Mouse (Mus musculus) CD8-positive naive resting alpha-beta T cell, adult 2 months (primary cell): ENCODE data around the gene Abcc9.

Experiments
- DNase-seq, 2 experiments: peaks; one replicate each; pipeline ENCODE4 v3.0.0; 2022; ENCODE audit warnings: low read depth in 2 of 2, low spot score in 2 of 2

Abcc9 gene

GRCm38 (mm10) chr6:142623351-142623750 lies 78.8 kb downstream of the Abcc9 start:
- DNase-seq, result no peak

DNA sequence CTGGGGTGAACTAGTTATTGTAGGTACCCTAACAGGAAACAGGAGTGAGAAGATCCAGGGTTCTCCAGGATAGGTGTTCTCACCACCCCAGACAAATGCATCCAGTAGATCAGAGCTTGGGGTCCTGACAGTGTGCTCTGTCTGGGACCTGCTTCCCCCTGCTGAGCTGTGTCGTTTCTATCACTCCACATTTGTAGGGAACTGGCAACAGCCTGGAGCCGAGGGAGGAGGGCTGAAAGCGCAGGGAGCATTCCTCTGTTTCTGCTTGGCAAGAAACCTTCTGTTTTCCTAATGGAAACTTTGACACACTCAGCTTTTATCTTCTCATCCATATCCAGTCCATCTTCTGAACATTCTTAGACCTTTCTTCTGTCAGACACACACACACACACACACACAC lies 85.5 kb downstream of the Abcc9 start:
- DNase-seq, result no peak

DNA sequence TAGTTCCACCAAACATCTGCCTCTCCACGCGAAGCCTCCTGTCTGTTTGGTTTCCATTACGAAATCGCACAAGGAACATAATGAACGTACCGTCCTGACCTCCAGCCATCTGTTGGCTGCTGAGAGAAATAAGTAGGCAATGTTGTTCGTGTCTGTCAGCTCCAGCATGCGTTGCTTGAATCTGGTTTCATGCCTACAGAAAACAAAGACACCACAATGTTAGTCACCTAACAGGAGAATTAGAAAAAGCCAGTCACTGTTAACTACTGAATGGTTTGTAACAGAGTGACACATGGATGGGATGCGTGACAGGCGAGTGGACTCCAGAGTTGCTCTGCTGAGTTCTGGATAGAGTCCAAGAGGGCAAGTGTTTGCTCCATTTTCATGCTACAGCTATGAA lies 87.8 kb downstream of the Abcc9 start:
- DNase-seq, result no peak

DNA sequence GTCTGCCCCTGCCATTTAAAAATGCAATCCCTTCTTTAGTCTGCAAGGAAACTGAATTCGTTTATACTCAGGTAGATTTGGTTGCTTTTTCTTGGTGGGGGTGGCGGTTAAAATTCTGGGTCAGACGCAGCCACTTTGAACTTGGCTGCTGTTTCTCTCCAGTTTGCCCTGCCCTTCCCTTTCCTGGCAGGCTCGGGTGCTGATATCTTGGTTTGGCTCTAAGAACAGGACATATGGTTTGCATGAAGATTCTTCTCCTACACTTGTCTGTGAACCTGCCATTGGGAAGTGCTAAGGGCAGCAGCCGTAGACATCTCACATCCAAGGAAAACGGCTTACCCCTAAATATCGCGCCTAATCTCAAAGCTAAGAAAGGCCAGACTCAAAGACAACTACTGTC lies 89.7 kb downstream of the Abcc9 start:
- DNase-seq, result no peak

- DNase-seq, result no peak
Measured at GRCm38 (mm10) chr6:142609401-142610373, 92.4 kb downstream of the Abcc9 start.

GRCm38 (mm10) chr6:142607080-142607479 lies 95.0 kb downstream of the Abcc9 start:
- no peak for DNase-seq

DNA sequence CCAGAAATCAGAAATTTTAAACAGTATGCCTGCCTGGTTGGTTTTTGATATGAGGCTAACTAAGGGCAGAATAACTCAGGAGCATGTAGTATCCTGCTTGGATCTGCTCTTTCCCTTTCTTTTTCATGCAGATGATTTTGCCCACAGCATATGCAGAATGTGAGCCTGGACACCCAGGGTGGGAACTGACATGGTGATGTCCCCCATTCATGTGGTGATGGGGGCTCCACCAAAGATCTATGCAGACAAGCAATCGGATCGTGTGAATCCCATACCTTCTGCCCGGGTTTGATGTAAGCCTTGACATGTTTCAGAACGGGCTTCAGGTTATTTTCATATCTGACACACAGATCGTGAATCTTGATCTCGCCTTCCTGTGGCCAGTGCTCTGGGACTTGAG lies 99.3 kb downstream of the Abcc9 start:
- DNase-seq, result no peak

DNA sequence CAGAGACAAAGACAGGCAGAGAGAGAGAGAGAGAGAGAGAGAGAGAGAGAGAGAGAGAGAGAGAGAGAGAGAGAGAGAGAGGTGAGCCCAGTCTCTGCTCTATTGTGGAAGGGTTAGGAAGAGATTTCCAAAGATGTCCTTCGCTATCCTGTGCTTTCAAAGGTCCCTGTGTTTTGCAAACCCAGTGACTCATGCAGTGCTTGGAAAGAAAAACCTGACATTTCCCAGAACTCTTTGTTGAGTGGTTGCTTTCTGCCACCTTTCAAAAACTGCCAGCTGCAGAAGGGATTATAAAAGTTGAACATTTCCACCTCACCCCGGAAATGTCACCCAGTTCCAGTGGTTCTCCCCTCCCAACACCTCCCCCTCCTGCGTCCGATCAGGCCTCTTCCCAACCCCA lies 123.3 kb downstream of the Abcc9 start:
- no peak for DNase-seq

DNA sequence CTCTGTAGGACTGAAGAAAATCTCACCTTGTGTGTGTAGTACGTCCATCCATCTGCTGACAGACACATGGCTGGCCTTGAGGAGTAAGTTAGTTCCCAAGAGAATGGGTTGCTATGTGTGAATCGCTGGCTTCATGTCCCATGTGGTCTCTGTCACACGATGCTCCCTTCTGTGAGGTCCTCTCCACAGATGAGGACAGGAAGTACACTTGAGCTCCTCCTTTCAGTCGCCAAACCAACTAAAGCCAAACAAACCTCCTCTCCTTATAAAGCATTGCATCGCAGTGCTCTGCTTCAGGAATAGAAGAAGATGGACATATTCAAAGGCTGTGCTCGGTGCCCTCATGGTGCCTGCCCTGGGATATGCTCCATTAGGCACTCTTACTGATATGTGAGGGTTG lies 124.3 kb downstream of the Abcc9 start:
- no peak for DNase-seq

DNA sequence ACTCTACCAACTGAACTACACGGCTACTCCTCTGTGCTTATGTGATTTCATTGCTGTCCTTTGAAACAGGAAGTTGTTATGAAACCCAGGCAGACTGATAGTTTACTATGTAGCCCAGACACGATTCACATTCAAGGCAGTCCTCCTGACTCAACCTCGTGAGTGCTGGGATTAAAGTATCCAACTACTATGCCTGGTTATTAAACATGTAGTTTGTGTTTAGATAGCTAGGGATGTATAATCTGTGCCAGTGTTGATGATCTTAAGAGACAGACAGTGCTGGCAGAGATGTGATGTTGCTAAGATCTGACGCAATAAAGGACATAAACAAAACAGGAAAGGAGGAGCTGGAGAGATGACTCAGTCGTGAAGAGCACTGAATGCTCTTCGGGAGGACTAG lies 129.2 kb downstream of the Abcc9 start:
- DNase-seq, result no peak

- DNase-seq, result peak in 1 of 2 experiments; percentile 21
Measured at GRCm38 (mm10) chr6:142571629-142572360, 130.3 kb downstream of the Abcc9 start.

DNA sequence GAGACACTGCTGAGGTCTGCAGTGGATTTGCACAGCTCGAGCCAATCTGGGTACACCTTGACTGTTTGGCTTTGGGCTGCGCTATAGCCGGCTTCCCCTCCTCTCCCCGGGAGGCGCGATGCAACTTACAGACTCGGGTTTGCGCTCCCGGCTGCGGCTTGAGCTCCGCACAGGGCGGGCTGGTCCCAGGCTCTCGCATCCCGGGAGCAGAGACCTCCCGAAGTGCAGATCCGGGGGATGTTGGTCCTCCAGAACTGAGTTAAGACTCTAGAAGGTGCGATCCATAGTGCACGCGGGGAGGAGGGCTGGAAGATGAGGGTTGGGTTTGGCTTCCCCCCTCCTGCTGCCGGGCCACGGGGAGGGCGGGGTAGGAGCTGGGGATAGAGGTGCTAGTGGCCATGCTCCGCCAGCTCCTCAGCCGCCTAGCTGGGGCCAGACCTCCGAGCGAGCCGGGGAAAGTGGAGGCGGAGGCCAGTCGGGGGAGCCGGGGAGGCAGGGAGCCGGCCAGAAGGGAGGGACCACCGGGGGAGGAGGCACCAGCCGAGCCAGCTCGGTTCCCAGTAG lies 131.0 kb downstream of the Abcc9 start, which contains the start of gene Kcnj8:
Gene Kcnj8, minus strand, starts transcription at position 560 of the 564 bp plus-strand sequence.
- peak; percentile 32 to 42 for DNase-seq

DNA sequence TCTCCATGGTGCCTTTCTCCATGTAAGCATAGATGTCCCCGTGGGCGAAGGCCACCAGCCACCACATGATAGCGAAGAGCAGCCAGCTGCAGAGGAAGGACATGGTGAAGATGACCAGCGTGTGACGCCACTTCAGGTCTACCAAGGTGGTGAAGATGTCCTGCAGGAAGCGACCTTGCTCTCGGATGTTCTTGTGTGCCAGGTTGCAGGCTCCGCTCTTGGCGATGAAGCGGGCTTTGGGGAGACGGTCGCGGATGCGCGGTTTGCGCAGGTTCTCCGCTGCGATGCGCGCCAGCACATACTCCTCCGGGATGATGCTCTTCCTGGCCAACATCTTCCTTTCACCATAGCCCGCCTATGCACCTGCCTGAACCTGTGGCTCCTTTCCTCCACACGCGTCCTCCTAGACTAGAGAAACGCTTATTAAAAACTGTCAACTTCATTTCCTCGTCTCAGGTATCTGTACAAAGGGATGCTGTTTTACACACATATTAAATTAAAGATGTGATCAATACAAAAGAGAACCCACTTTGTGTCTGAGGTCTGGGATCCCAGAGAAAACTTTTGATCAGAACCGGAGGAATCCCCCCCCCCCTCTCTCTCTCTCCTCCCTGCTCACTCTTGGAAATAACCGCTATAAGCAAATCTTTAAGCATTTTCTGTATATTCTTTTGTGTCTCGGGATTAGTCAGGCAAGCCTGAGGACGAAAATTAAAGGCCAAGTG lies 131.9 kb downstream of the Abcc9 start:
- DNase-seq, result no peak

DNA sequence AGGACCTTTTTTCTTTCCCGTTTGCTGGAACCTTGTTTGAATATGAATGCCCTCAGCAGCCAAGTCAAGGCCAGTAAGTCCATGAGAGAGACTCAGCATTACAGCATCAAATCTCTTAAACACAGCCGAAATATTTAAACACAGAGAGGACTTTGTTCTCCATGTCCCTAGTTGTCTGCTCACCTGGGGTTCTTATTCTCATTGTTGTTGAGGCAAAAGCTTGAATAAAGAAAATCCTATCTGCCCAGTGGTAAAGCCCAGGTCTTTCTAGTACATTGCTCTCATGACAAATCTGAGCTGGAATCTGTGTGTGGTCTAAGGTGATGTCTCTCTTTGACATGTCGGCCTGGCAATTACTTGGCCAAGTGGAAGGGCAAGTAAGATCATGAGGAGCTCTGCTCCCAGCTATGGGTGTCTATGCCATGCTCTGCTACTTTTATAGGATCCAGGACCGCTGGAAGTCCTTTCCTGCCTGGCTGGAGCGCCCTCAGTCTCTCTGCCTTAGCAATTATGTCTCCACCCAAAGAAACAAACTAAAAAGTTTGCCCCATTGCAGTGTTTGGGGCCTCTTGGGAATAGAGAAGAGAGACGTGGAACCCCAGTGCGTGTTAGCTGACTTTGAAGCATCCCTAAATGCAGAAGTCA lies 133.3 kb downstream of the Abcc9 start:
- DNase-seq, result no peak

DNA sequence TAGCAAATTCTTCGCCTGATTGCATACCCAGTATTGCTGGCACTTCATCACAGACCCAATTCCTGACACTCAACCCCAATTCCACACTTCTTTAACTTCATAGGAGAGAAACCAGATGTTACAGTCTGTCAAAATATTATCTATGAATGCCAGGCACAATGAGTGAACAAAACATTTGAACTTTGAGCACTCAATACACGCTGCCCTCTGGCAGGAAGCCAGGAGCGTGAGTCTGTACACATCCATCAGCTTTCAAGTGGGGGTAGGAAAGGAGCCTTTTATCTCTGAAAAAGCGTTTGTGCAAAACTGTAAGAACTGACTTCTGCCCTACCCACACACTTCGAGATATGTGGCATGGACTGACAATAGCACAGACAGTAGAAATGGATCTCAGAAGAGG lies 134.7 kb downstream of the Abcc9 start:
- peak; percentile 24 to 42 for DNase-seq

DNA sequence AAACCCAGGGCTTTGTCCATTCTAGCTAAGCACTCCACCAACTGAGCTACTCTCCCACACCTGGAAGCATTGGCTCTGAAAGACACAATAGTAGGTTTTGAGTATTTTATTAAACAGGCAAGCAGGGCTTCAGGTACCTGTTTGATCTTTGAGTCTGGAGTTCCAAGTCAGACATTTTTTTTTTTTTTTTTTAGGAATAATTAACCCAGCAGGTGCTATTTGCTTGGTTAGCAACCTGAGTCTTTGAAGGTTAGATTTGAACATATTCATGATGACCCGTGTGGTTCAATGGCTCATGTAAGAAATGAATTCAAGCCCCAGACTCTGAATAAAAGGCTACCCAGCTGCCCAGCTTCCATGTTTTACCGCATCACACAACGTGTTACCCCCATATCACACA lies 137.4 kb downstream of the Abcc9 start:
- no peak for DNase-seq

DNA sequence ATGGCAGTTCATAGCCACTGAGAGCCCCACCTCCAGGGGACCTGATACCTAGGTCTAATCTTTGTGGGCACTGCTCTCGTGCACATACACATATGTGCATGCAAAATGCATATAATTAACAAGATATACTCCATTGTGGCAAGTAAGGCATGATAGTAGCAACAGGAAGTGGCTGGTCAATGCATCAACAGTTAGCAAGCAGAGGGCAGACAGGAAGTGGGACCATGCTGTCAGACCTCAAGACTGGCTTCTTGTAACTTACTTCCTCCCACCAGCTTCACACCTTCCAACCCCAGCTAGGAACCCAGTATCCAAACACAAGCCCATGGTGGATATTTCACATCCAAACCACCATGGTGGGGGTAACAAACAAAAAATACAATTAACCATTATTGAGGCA lies 141.0 kb downstream of the Abcc9 start:
- peak; percentile 7 to 28 for DNase-seq

DNA sequence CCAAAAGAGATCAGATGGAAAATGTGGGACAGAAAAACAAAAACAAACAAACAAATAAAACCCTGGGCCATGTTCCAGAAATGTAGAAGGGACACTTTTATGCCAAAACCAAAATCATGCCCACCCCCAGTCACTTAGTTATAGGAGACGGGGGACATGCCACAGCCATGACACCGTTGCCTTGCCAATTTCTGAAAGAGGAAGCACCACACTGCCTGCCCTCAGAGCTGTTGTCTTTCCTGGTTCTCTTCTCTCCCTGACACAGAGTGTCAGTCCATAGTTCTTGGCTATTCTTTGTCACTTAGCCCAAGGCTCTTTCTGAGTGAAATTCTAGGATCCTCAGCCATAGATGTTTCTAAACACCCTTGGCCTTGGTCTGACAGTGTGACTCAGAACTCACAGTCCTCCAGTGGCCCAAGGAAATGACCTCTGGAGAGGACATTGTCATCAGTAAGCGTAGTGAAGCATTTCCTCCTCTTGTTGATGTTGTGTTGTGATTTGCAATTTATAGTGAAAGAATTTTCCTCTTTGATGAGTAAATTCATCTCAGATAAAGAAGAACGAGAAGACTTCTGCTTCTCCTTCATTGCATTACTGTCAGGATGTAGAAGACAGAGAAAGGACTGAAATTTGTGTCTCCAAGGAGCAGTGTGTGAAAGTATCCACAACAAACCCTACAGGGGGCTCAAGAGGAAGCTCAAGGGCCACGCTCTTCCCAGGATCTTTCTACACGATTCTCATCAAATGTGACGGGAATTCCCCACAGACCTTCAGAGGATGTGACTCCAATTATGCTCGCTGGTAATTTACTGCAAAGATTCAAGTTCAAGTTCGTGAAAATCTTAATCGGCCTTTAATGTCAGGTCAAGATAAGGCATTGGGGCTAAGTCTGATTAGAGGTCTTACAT lies 143.1 kb downstream of the Abcc9 start:
- no peak for DNase-seq

- no peak for DNase-seq
Measured at GRCm38 (mm10) chr6:142558076-142558475, 144.0 kb downstream of the Abcc9 start.

- DNase-seq, result no peak
Measured at GRCm38 (mm10) chr6:142555988-142556387, 146.1 kb downstream of the Abcc9 start.
